ENCODE assay signal across 9 mouse cellular contexts in the genomic region with DNA sequence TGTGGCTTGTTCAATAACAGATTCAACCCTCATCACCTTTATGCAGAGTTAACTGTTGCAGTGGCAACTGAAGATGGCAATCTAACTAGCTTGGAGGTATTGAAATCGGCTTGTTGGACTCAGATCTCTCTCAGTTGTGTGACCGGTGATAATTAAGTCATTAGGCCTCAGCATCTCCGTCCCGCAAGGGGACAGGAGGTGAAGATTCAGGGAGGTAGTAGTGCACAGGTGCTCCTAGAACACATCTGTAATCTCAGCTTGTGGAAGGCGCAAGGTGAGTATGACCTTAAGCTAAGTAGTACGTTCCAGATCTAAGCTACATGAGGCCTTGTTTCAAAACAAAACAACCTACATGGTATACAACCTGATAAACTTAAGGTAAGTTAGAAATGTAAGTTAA. TPM values are rescaled to one million over a fixed set of nuclear protein-coding genes. Genes with fewer than 3 reads are reported as not detected.
DNase-seq lines count a peak whose midpoint lies in the region; ATAC-seq and TF ChIP-seq lines count a peak whose summit lies in the region.
"Had no signal": no experiment of that assay in that cellular context is flagged by ENCODE, and none has a peak within 500 bp of the region (broad histone marks: within the 10 kb centered on the region; RNA-seq: fewer than 3 reads in every experiment).

No protein-coding gene starts in this region.

- dilution Hi-C loops in CH12.LX (cut with MboI; ENCODE audit: extremely low pct_ligation_motif_present, extremely low pct_unique_long_range_greater_than_20kb, low sequenced_read_pairs): no loop called here

- TF ChIP-seq RAD21 in CH12.LX (IDR thresholded peaks at IDR 0.05; ENCODE audit: low read depth, low read length): no peak

- peaks cover 41% of the 10 kb centered on the region for H3K36me3 ChIP-seq in heart, embryonic 16.5 days (ENCODE audit: control insufficient read depth, insufficient read depth)
- H3K36me3 ChIP-seq in CH12.LX (replicated peaks in 1 of 2; ENCODE audit: control insufficient read depth in 1 of 2, insufficient read depth in 1 of 2, low read length in 1 of 2): peaks cover 20 to 35% of the 10 kb centered on the region in 2 experiments
- peaks cover 38% of the 10 kb centered on the region for H3K36me3 ChIP-seq in embryonic facial prominence, embryonic 14.5 days (ENCODE audit: control insufficient read depth, insufficient read depth, low read length)
- peaks cover 43% of the 10 kb centered on the region for H3K36me3 ChIP-seq in liver, embryonic 12.5 days

- peak overlapping the region; percentile 46; the same call in 1 of the 2 replicates for H3K4me2 ChIP-seq in heart, embryonic 16.5 days (ENCODE audit: low read depth, low read length)
- peak overlapping the region; percentile 27; the same call in 1 of the 2 replicates for H3K4me2 ChIP-seq in CH12.LX (ENCODE audit: insufficient read depth, low read depth, poor library complexity, severe bottlenecking)
- H3K4me2 ChIP-seq in embryonic facial prominence, embryonic 14.5 days (ENCODE audit: low read depth, low read length): peak overlapping the region; percentile 27
- H3K4me2 ChIP-seq in liver, embryonic 12.5 days: peak overlapping the region; percentile 77

- H3K4me1 ChIP-seq in heart, embryonic 16.5 days (ENCODE audit: control insufficient read depth, insufficient read depth, low read length): peaks cover 10% of the 10 kb centered on the region
- peaks cover 0 to 30% of the 10 kb centered on the region in 2 experiments; a peak in 3 of 4 replicates for H3K4me1 ChIP-seq in CH12.LX (ENCODE audit: control insufficient read depth in 1 of 2, insufficient read depth in 2 of 2)
- H3K4me1 ChIP-seq in embryonic facial prominence, embryonic 14.5 days (ENCODE audit: control insufficient read depth, insufficient read depth, low read length): no peaks in the 10 kb centered on the region
- H3K4me1 ChIP-seq in liver, embryonic 12.5 days: peaks cover 26% of the 10 kb centered on the region

- H3K9ac ChIP-seq in heart, embryonic 16.5 days (ENCODE audit: low read length): 0 out of 2 replicates have a peak overlapping the region, but pooled peaks have one; percentile 42
- H3K9ac ChIP-seq in CH12.LX (ENCODE audit: insufficient read depth, low read depth): peak overlapping the region; percentile 23; the same call in 1 of the 2 replicates
- H3K9ac ChIP-seq in embryonic facial prominence, embryonic 14.5 days (ENCODE audit: low read depth, low read length): no peak overlapping the region
- H3K9ac ChIP-seq in liver, embryonic 12.5 days: peak overlapping the region; percentile 20; the same call in 1 of the 2 replicates

- in situ Hi-C loops in CH12.LX (cut with MboI; ENCODE audit: low pct_ligation_motif_present, low pct_unique_long_range_greater_than_20kb, low sequenced_read_pairs): loop anchor here (25.0 kb wide), 1 partner anchor 423 kb away; no protein-coding TSS in a partner anchor

- TF ChIP-seq POLR2A in CH12.LX (IDR thresholded peaks at IDR 0.05; ENCODE audit: low read depth, low read length): no peak

- no peak for ATAC-seq in heart, embryonic 16.5 days (replicated peaks; ENCODE audit: extremely low read depth, insufficient read depth, low FRiP score)
- ATAC-seq in embryonic facial prominence, embryonic 14.5 days (ENCODE audit: low read depth): no peak
- ATAC-seq in liver, embryonic 12.5 days: no peak

- no peak for DNase-seq in heart, postnatal 10 days
- DNase-seq in CH12.LX (ENCODE audit: extremely low read depth): no peak
- no peak for DNase-seq in embryonic facial prominence, embryonic 14.5 days (ENCODE audit: low spot score)
- no peak for DNase-seq in thymus, postnatal 0 days (ENCODE audit: low spot score)
- DNase-seq in gastrocnemius, postnatal 10 days: no peak
- no peak for DNase-seq in gastrocnemius, adult 2 months

- TF ChIP-seq EP300 in CH12.LX (IDR thresholded peaks at IDR 0.05; ENCODE audit: low read length): no peak

- H3K4me3 ChIP-seq in heart, embryonic 16.5 days (ENCODE audit: low read length): peak overlapping the region; percentile 96; the same call in 1 of the 2 replicates
- H3K4me3 ChIP-seq in CH12.LX (replicated peaks in 1 of 3; ENCODE audit: low read depth in 2 of 3, low read length in 2 of 3, poor library complexity in 1 of 3): peak overlapping the region in 2 of 3 experiments; percentile 18 to 21
- H3K4me3 ChIP-seq in embryonic facial prominence, embryonic 14.5 days (ENCODE audit: low read depth, low read length): peak overlapping the region; percentile 79; the same call in 1 of the 2 replicates
- peak overlapping the region; percentile 93 for H3K4me3 ChIP-seq in liver, embryonic 12.5 days
- H3K4me3 ChIP-seq in gastrocnemius, adult 2 months: no peak overlapping the region

- no peaks in the 10 kb centered on the region for H3K9me3 ChIP-seq in heart, embryonic 16.5 days (replicated peaks; ENCODE audit: control insufficient read depth, low read length)
- H3K9me3 ChIP-seq in CH12.LX (replicated peaks; ENCODE audit: low read length): no peaks in the 10 kb centered on the region
- H3K9me3 ChIP-seq in embryonic facial prominence, embryonic 14.5 days (ENCODE audit: control insufficient read depth, low read length): no peaks in the 10 kb centered on the region
- no peaks in the 10 kb centered on the region for H3K9me3 ChIP-seq in liver, embryonic 12.5 days (replicated peaks)

- intact Hi-C loops in heart, postnatal 10 days (cut with DNase I): loop anchor here (1.0 to 2.0 kb wide), 3 partner anchors 228 to 434 kb away; no protein-coding TSS in a partner anchor
- intact Hi-C loops in gastrocnemius, adult 2 months (cut with DNase I): loop anchor here (1.0 to 10.0 kb wide), 4 partner anchors 228 to 466 kb away; no protein-coding TSS in a partner anchor

- H3K79me2 ChIP-seq in CH12.LX (replicated peaks; ENCODE audit: control insufficient read depth, extremely low read depth, insufficient read depth, poor library complexity, severe bottlenecking): peaks cover 32% of the 10 kb centered on the region

- H3K27me3 ChIP-seq in heart, embryonic 16.5 days (ENCODE audit: control insufficient read depth, insufficient read depth, low read length): no peaks in the 10 kb centered on the region
- H3K27me3 ChIP-seq in CH12.LX (replicated peaks): no peaks in the 10 kb centered on the region
- no peaks in the 10 kb centered on the region for H3K27me3 ChIP-seq in embryonic facial prominence, embryonic 14.5 days (replicated peaks; ENCODE audit: control insufficient read depth, insufficient read depth, low read length)
- H3K27me3 ChIP-seq in liver, embryonic 12.5 days (replicated peaks): no peaks in the 10 kb centered on the region

- no peak for TF ChIP-seq CTCF in CH12.LX (conservative IDR thresholded peaks at IDR 0.05 in 1 of 2, IDR thresholded peaks at IDR 0.05 in 1 of 2; ENCODE audit: low read depth in 2 of 2, low read length in 2 of 2)
- no peak for TF ChIP-seq CTCF in gastrocnemius, adult 2 months (IDR thresholded peaks at IDR 0.05)

- 49% methylated on average over 6 of the region's 6 CpGs for WGBS in heart, embryonic 16.5 days
- WGBS in embryonic facial prominence, embryonic 14.5 days: 52% methylated on average over 6 of the region's 6 CpGs
- WGBS in liver, embryonic 12.5 days (ENCODE audit: insufficient replicate concordance): 48% methylated on average over 6 of the region's 6 CpGs

- H3K27ac ChIP-seq in heart, embryonic 16.5 days (ENCODE audit: low read length): no peak overlapping the region
- no peak overlapping the region for H3K27ac ChIP-seq in CH12.LX (ENCODE audit: insufficient read depth, low read depth)
- no peak overlapping the region for H3K27ac ChIP-seq in embryonic facial prominence, embryonic 14.5 days (replicated peaks; ENCODE audit: low read depth, low read length)
- H3K27ac ChIP-seq in liver, embryonic 12.5 days: no peak overlapping the region
- no peak overlapping the region for H3K27ac ChIP-seq in gastrocnemius, adult 2 months

TF ChIP-seq in CH12.LX, 34 proteins besides CTCF, POLR2A, EP300 and RAD21 (continues in another document):
- TF ChIP-seq BHLHE40 (IDR thresholded peaks at IDR 0.05; ENCODE audit: low read depth, low read length) (no peak), SIN3A (IDR thresholded peaks at IDR 0.05; ENCODE audit: low read length) (no peak), IRF4 (IDR thresholded peaks at IDR 0.05; ENCODE audit: low read depth, low read length) (no peak)

RNA-seq across cellular contexts. Expression of gene Snrpe, which starts 0.5 kb away (rescaled TPM):
- 356 and 367 TPM in 2 replicates for polyA plus RNA-seq in heart, embryonic 16.5 days (2015; fragmentation: Nextera tagmentation; extraction: Ambion mirVana)
- total RNA-seq in heart, postnatal 10 days (2021): 100 to 1,000 TPM; 101 to 123 TPM
- total RNA-seq in CH12.LX (2012; rRNA removed): 405 and 498 TPM in 2 replicates
- 877 and 995 TPM in 2 replicates for total RNA-seq in CH12.LX (2014; rRNA removed)
- 417 and 508 TPM in 2 replicates for polyA plus RNA-seq in CH12.LX (2012; ENCODE audit: insufficient read length, low read depth)
- polyA plus RNA-seq in embryonic facial prominence, embryonic 14.5 days (2014; fragmentation: Nextera tagmentation; extraction: Ambion mirVana): 598 and 599 TPM in 2 replicates
- 511 and 534 TPM in 2 replicates for polyA plus RNA-seq in liver, embryonic 12.5 days (2016; fragmentation: Nextera tagmentation; extraction: Ambion mirVana)
- polyA plus RNA-seq in thymus, postnatal 0 days (2015; fragmentation: Nextera tagmentation; extraction: Ambion mirVana): 1,024 and 1,029 TPM in 2 replicates
- total RNA-seq in gastrocnemius, postnatal 10 days (2021): 100 to 1,000 TPM in 1 of 2 experiments, 10 to 100 TPM in 1; 88.0 to 102 TPM
- total RNA-seq in gastrocnemius, adult 2 months (2021): 10 to 100 TPM; 42.9 to 63.3 TPM

RNA-seq across cellular contexts. Expression of gene Zbed6, which starts 50.1 kb away (rescaled TPM):
- polyA plus RNA-seq in heart, embryonic 16.5 days (2015; fragmentation: Nextera tagmentation; extraction: Ambion mirVana): not detected in 2 replicates
- 10 to 100 TPM; 11.0 to 11.5 TPM for total RNA-seq in heart, postnatal 10 days (2021)
- total RNA-seq in CH12.LX (2012; rRNA removed) (4.4 and 5.3 TPM in 2 replicates), CH12.LX (2014; rRNA removed) (1.6 and 1.7 TPM in 2 replicates)
- 2.9 and 3.7 TPM in 2 replicates for polyA plus RNA-seq in CH12.LX (2012; ENCODE audit: insufficient read length, low read depth)
- polyA plus RNA-seq in embryonic facial prominence, embryonic 14.5 days (2014; fragmentation: Nextera tagmentation; extraction: Ambion mirVana): not detected in 2 replicates
- not detected in 2 replicates for polyA plus RNA-seq in liver, embryonic 12.5 days (2016; fragmentation: Nextera tagmentation; extraction: Ambion mirVana)
- polyA plus RNA-seq in thymus, postnatal 0 days (2015; fragmentation: Nextera tagmentation; extraction: Ambion mirVana): 0.14 and 0.86 TPM in 2 replicates
- total RNA-seq in gastrocnemius, postnatal 10 days (2021): 10 to 100 TPM; 17.4 to 22.3 TPM
- 10 to 100 TPM in 1 of 2 experiments, 1 to 10 TPM in 1; 7.3 to 11.7 TPM for total RNA-seq in gastrocnemius, adult 2 months (2021)
- polyA plus RNA-seq: neural tube, embryonic 11.5 days had no signal

RNA-seq across cellular contexts. Expression of gene Gm38394, which starts 50.5 kb away (rescaled TPM):
- 3.5 TPM in 2 replicates for polyA plus RNA-seq in heart, embryonic 16.5 days (2015; fragmentation: Nextera tagmentation; extraction: Ambion mirVana)
- total RNA-seq in heart, postnatal 10 days (2021): 10 to 100 TPM; 31.8 to 34.6 TPM
- total RNA-seq in CH12.LX (2012; rRNA removed): 4.0 and 4.7 TPM in 2 replicates
- total RNA-seq in CH12.LX (2014; rRNA removed): 2.7 and 2.8 TPM in 2 replicates
- 6.3 and 8.2 TPM in 2 replicates for polyA plus RNA-seq in CH12.LX (2012; ENCODE audit: insufficient read length, low read depth)
- 11.0 and 11.5 TPM in 2 replicates for polyA plus RNA-seq in embryonic facial prominence, embryonic 14.5 days (2014; fragmentation: Nextera tagmentation; extraction: Ambion mirVana)
- 2.0 and 2.2 TPM in 2 replicates for polyA plus RNA-seq in liver, embryonic 12.5 days (2016; fragmentation: Nextera tagmentation; extraction: Ambion mirVana)
- polyA plus RNA-seq in thymus, postnatal 0 days (2015; fragmentation: Nextera tagmentation; extraction: Ambion mirVana): 2.3 and 3.0 TPM in 2 replicates
- total RNA-seq in gastrocnemius, postnatal 10 days (2021): 10 to 100 TPM; 42.4 to 56.6 TPM
- 10 to 100 TPM; 29.8 to 32.2 TPM for total RNA-seq in gastrocnemius, adult 2 months (2021)

Comparison
In these comparisons a context has a peak if more than half of its experiments do, and no peak if none do; other contexts are left out.
1. H3K4me2 ChIP-seq: peak in every context shown above with its lines; median percentile 77 in liver, embryonic 12.5 days; 46 in heart, embryonic 16.5 days; 27 in CH12.LX; 27 in embryonic facial prominence, embryonic 14.5 days.